Mouse (Mus musculus) forebrain, embryonic 10.5 days (tissue): ENCODE results near the gene Ddx6. TPM values are rescaled to one million over a fixed set of nuclear protein-coding genes. Genes with fewer than 3 reads are reported as not detected.

Experiments used
- DNase-seq: peaks from one replicate; pipeline ENCODE4 v3.0.0-alpha.2; 2017; ENCODE audit warnings: low spot score; ENCODE audit errors: extremely low spot score
- H3K27ac ChIP-seq: fragments of 300-500 bp; sonication (generic); 2 replicates; pipeline ENCODE4 v1.5.1; 2016; ENCODE audit warnings: mild to moderate bottlenecking
- H3K27me3 ChIP-seq: fragments of 300-500 bp; sonication (generic); 2 replicates; pipeline ENCODE4 v1.6.1; 2016; ENCODE audit warnings: mild to moderate bottlenecking; ENCODE audit not compliant: poor library complexity, severe bottlenecking
- H3K36me3 ChIP-seq: fragments of 300-500 bp; sonication (generic); replicated peaks from 2 replicates; pipeline ENCODE4 v1.6.1; 2016; ENCODE audit warnings: mild to moderate bottlenecking, moderate library complexity
- H3K4me1 ChIP-seq: fragments of 300-500 bp; sonication (generic); 2 replicates; pipeline ENCODE4 v1.6.1; 2016
- H3K4me3 ChIP-seq: fragments of 300-500 bp; sonication (generic); 2 replicates; pipeline ENCODE4 v1.5.1; 2016; ENCODE audit warnings: mild to moderate bottlenecking, moderate library complexity
- H3K9me3 ChIP-seq: fragments of 300-500 bp; sonication (generic); 2 replicates; pipeline ENCODE4 v1.6.1; 2016; ENCODE audit warnings: mild to moderate bottlenecking, moderate library complexity
- WGBS: fragments of 180-500 bp; shearing (Covaris S2); methylation state at CpG from one replicate; pipeline ENCODE4 v1.1.7; 2016; 5-methylcytosine and 5-hydroxymethylcytosine counted together
- polyA plus RNA-seq: library from polyadenylated mRNA; unstranded; fragments of >200 nt; fragmentation: Nextera tagmentation; extraction: Ambion mirVana; gene quantifications from 2 replicates; pipeline ENCODE4 v1.2.1, GENCODE M21; 2016

Ddx6 gene
- polyA plus RNA-seq, 1 experiment from 2014 or later = 21.0 TPM

DNA sequence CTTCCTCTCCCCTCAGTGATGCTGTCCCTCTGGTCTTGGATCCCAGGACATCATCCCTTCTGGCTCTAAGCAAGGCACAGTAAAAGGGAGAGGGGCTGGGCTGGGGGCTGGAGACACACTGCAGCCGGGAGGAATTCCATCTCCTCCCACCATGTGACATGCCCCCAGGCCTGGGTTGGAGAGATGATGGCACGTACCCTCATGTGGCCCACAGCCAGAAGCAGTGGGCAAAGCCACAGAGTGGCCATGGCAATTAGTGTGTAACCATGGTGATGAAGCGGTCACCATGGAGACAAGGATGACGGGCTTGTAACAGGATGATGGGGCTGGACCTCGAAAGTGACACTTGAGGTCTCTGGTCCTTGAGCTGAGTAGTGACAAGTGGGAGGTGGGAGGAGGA, 81.9 kb downstream of the Ddx6 start:
- 66% methylated on average over 5 of the region's 5 CpGs for WGBS
- Histone ChIP-seq H3K27ac (peak overlapping the region; percentile 48; the same call in 1 of the 2 replicates), H3K36me3 (peaks cover 52% of the 10 kb centered on the region), H3K4me1 (peaks cover 43% of the 10 kb centered on the region), H3K9me3 (no peaks in the 10 kb centered on the region), H3K27me3 (no peaks in the 10 kb centered on the region), H3K4me3 (no peak overlapping the region)
- no peak for DNase-seq

DNA sequence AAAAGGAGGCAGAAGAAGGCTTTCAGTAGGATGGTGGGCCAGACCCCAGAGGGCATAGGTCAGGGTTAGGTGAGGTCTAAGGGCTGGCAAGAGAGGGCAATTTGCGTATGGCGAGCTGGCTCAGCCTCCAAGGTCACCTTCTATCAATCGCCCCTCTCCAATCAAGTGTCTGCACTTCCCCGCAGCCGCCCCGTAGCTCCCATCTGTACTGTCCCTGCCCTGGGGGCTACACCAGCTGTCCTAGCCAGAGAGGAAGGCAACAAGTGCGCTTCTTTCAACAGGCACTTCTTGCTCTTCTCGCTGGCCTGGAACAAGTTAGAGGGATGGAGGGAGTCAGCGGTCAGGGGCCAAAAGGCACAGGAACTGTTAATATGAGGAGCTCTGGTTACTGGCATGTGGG, 83.3 kb downstream of the Ddx6 start:
- Histone ChIP-seq H3K27ac (no peak overlapping the region), H3K4me3 (no peak overlapping the region), H3K27me3 (no peaks in the 10 kb centered on the region), H3K36me3 (peaks cover 66% of the 10 kb centered on the region), H3K4me1 (peaks cover 43% of the 10 kb centered on the region), H3K9me3 (no peaks in the 10 kb centered on the region)
- WGBS = 74% methylated on average over 9 of the region's 9 CpGs
- DNase-seq = no peak

Other genes starting within 250 kb of the Ddx6 start
- gene Vps11, start 243.2 kb upstream of the Ddx6 start, polyA plus RNA-seq = 29.0 and 32.3 TPM in 2 replicates
- gene Hyou1, start 225.4 kb upstream of the Ddx6 start, polyA plus RNA-seq = 38.7 and 43.7 TPM in 2 replicates
- 18.8 and 19.4 TPM in 2 replicates for gene Slc37a4, start 208.0 kb upstream of the Ddx6 start, polyA plus RNA-seq
- 2,069 and 2,211 TPM in 2 replicates for gene Rps25, start 197.8 kb upstream of the Ddx6 start, polyA plus RNA-seq
- 181 and 189 TPM in 2 replicates for gene Trappc4, start 197.3 kb upstream of the Ddx6 start, polyA plus RNA-seq
- gene Ccdc84, start 186.3 kb upstream of the Ddx6 start, polyA plus RNA-seq = 25.6 and 26.1 TPM in 2 replicates
- not detected in 2 replicates for gene Foxr1, start 163.8 kb upstream of the Ddx6 start, polyA plus RNA-seq
- gene Upk2, start 149.9 kb upstream of the Ddx6 start, polyA plus RNA-seq = not detected in 2 replicates
- gene Bcl9l, start 122.1 kb upstream of the Ddx6 start, polyA plus RNA-seq = 3.9 and 5.0 TPM in 2 replicates
- gene Cxcr5, start 43.0 kb upstream of the Ddx6 start, polyA plus RNA-seq = 0.05 TPM in 1 of 2 replicates, not detected in the other
- gene Treh, start 68.3 kb downstream of the Ddx6 start, polyA plus RNA-seq = not detected in 2 replicates
- gene Phldb1, start 130.3 kb downstream of the Ddx6 start, polyA plus RNA-seq = 37.8 and 44.7 TPM in 2 replicates
- 159 and 168 TPM in 2 replicates for gene Arcn1, start 163.0 kb downstream of the Ddx6 start, polyA plus RNA-seq
- 110 TPM in 2 replicates for gene Ift46, start 163.0 kb downstream of the Ddx6 start, polyA plus RNA-seq
- 2.1 and 3.0 TPM in 2 replicates for gene Tmem25, start 194.4 kb downstream of the Ddx6 start, polyA plus RNA-seq
- gene Ttc36, start 198.2 kb downstream of the Ddx6 start, polyA plus RNA-seq = not detected in 2 replicates